Mouse (Mus musculus) cerebellum, postnatal 36 days (tissue): ENCODE results near the gene AF067063.
"Not testable (repeated sequence)": the region's sequence is repeated elsewhere in the genome, so short reads cannot be mapped to it uniquely, and the experiment has no call there.

Source experiments
- DNase-seq, 2 experiments: peaks; one replicate each; pipeline ENCODE4 v3.0.0; 2021 to 2022; ENCODE audit warnings: mixed read lengths in 2 of 2

AF067063 gene

GRCm38 (mm10) chr13:119830116-119830515 lies at the start of gene AF067063:
AF067063 (minus strand) TSS chr13:119830216.
- DNase-seq = not testable (repeated sequence)

DNA sequence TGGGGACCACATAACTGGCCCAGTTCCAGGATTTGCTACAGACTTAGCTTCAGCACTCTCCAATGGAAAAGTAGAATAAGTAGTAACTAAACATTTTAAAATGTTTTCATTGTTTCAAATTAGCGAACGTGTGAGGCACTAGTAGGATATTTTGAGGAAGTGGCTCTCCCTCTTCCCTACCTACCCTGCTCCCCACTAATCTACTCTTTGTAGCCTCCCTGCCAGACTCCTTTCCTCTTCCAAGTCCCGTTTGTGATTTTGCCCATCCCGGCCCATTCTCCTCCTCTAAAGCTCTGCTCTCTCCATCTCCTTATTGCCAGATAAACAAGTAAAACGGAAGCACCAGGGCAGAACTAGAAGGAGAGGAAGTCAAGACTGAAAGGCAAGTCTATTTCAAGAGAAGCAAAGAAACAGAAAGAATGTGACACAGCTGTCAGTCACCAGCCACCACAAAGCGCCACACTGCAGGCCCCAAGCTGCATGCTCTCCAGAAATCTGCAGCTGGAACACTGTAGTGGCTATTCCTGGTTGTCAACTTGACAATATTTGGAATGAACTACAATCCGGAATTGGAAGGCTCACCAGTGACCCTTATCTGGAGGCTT lies 34.5 kb upstream of the AF067063 start:
- DNase-seq = not testable (repeated sequence)

DNA sequence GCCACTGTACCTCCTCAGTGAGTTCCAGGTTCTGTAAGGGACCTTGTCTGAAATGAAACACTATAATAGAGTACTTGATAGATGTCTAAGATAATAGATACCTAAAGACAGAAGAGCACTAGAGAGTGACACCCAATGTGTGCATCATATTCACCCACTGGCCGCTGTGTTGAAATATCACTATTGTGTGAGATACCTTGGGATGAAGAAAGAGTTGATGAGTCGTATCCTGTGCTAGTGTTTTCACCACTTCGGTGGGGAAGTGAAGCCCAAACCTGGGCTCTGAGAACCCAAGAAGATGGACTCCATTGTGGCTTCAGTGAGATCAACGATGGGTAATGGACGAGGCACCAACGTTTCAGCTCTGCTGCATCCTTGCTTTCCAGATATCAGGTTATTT lies 32.4 kb upstream of the AF067063 start:
- DNase-seq = not testable (repeated sequence)

DNA sequence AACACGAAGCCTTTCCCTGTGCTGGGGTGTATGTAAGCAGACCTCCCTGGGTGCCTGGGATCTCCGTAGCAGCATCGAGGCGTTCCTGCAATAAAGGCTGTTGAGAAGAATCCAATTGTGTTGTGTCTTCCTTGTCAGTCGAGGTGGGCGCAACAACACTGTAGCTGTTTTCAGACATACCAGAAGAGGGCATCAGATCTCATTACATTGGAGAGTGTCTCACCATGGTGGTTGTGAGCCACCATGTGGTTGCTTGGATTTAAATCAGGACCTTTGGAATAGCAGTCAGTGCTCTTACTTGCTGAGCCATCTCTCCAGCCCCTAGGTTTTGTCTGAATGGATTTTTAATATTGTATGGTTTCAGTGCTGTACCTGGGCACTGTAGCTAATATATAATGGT lies 10.0 kb upstream of the AF067063 start:
- DNase-seq = not testable (repeated sequence)

DNA sequence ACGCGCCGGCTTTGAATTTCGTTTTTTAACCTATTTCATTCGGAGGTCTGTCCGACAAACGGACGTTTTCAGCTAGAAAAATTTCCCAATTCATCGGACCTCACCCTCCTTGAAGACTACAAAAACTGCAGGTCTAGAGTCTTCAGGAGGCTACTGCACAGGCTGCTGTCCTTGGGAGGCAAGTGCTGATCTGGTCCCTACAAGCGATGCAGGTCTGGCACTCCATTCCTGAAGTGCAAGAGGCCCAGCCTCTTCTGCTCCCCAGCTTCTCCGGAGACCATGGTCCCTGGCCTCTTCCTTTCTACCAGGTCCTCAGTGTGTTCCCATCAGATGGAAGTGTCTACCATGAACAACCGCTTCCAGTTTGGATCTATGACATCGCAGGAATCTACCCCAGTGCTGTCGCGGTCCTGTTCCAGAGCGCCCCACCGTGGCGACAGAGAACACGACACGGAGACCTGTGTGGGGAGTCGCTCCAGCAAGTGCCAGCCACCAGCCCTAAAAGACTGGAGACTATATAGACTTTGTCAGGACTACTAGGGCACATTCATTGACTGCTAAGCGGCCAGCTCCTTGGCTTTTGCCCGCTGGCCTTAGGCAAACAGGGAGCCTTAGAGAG lies 7.8 kb upstream of the AF067063 start:
- DNase-seq = peak; percentile 70

DNA sequence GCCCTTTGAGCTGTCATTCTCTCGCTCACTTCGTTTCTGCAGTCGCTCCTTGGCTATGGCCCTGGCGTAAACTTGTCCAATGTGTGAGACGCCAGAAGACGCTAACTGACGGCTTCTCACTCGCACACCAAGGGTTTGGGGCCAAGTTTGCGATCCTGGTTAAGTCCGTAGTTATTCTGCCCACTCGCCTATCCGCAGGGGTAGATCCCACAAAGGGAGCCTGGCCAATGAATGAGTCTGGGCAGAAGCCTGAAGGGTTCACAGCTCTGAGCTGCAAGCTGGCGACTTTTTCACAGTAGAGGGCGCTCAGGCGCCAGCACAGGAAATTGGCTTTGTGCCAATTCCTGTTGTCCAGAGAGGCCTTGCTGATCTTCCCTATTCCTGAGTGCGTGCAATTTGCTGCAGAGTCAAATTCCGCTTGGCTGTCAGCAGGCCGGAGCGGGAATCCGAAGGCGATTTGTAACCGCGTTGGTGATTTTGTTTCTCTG lies 6.4 kb upstream of the AF067063 start:
- peak; percentile 14 to 38 for DNase-seq

DNA sequence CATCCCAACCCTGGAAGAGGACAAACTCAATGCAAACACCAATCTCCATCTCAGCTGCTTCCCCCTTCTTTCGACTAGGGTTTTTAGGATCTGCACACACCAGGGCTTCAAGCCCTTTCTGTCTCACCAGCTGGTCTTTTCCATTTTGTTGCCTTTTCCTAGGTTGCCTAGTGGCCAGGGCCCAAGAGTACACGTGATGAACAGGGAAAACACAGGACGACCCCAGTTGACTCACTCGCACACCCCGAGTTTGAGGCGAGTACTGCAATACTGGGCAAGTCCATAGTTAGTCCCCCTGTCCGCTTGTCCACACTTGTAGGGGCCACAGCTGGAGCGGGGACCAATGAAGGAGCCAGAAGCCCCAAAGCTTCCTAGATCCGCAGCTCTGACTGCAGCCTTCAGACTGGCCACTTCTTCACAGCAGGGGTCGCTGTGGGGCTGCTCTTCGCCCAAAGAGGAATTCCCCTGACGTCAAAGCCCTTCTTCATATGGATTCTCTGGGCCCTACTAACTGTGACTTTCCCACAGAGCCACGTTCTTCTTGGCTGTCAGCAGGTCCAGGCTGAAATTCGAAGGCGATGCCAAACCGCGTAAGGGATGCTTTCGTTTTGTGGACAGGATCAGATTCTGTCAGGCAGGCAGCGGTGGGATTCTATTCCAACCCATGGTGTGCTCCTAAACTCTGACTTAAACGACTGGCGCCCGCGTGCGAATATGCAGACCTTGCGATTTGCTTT lies 5.5 kb upstream of the AF067063 start, which contains the start of gene D13Ertd608e:
Gene D13Ertd608e (plus strand): TSS at position 687 of the 737 bp plus-strand sequence.
- peak; percentile 19 to 20 for DNase-seq

DNA sequence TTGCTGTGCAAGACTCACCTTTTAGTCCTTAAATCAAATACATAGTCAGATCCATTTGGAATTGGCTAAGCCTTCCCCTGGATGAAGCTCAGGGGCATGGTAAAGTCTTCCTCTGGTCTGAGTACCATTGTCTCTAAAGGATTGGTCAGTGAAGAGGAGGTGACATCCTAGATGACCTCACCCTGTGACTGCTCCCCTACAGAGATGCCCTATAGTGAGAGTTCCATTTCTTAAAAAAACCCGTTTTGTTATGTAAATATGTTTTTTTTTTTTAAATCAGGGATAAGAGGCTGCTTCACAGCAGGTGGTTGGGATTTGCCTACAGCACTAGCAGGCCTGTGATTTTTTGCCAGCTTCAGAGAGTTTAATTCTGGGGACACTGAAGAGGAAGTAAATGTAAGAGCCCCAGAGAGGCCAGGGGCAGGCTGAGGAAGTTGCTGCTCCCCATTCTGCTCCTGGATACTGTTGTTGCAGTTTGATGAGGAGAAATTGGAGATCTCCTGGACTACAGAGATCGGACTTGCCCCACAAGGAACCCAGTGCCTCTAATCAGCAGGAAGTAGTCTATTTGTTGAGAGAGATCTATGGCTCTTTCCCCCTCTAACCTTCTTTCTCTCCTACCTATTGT lies 12.3 kb downstream of the AF067063 start:
- no peak for DNase-seq

DNA sequence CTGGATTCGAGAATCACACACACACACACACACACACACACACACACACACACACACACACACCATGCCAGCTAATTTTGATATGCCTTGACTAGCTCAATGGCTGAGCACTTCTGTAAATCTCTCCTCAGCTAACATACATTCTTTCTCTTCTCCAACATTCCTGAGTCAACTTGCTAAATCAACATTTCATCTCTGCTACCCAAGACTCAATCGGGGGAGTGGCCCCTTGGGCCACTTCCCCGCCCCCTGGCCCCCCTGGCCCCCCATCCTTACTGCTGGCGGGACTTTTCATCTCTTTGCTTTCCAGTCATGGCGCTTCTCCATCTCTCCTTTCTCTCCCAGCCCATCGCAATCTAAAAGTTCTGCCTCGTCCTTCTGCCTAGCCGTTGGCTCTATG lies 13.2 kb downstream of the AF067063 start:
- DNase-seq = no peak

- no peak for DNase-seq
Measured at GRCm38 (mm10) chr13:119810031-119810430, 20.0 kb downstream of the AF067063 start.

DNA sequence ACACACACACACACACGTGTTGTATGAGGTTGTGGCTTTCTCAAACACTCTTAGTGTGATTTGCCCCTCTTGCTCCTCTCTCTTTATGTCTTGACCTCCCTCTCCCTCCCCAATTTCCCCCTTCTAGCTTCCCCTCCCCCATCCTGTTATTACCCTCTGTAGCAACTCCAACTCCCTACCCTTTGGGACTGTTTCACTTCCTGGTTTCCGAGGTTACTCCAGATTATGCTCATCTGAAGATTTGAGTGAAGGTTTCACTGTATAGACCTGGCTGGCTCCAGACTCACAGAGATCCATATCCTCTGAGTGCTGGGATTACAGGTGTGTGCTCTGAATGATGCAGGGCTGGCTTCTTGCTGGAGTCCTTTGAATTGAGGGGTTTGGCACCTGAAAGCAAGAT lies 21.1 kb downstream of the AF067063 start:
- no peak for DNase-seq

DNA sequence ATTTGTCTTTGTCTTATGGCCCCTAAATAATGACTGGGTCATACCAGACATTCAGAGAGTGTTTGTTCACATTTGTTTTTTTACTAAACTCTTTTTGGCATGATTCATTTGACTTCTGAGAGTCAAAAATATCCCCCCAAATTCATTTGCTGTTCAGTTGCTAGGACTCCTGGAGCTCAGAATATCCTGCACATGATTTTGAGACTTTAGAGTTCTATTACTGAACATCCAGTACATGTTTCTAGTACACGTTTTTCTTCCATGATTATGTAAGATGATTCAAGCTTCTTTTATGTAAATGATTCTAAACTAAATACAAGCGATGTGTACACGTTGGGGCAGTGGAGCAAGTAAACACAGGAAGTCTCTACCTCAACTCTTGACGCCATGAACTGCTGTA lies 32.4 kb downstream of the AF067063 start:
- no peak for DNase-seq

GRCm38 (mm10) chr13:119792791-119793404 lies 37.1 kb downstream of the AF067063 start:
- DNase-seq = no peak

- no peak for DNase-seq
Measured at GRCm38 (mm10) chr13:119791580-119792135, 38.4 kb downstream of the AF067063 start.

DNA sequence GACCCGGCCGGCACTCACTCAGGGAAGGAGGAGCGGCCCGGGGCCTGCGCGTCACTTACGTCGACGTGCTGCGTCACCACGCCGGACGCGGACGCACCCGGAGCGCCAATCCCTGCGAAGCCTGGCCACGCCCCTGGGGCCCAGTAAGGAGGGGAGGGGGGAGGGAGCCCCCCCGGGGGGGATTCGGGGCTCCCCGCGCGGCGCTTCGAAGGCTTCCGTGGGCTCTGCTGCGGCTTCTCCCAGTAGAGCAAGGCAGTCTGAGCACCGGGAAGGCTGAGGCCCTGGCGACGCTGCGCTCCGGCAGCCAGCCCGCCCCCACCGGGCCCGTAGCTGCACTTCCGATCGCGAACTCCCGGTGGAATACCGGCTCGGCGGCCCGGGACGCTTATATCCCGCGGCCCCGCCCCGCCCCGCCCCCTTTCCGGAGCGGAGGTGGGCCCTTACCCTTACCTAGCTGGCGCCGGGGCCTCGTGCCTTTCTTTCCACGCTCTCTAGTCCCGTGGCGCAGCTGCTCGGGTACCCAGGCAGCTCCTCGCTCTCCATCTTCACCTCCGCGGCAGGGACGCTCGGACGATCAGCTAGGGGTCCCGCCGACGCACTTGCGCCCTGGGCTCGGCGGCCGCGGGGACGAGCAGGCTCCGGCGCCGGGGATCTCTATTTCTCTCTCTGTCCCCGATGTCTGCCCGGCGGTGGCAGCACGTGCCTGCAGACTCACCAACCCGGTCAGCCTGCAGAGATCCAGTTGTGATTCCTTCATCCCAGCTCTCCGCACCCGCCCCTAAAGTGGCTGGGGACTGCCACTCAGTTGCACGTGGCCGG lies 39.0 kb downstream of the AF067063 start, which contains the start of gene Zfp131:
Gene Zfp131 (minus strand): TSS at position 129 of the 819 bp plus-strand sequence.
- peak; percentile 90 to 95 for DNase-seq

DNA sequence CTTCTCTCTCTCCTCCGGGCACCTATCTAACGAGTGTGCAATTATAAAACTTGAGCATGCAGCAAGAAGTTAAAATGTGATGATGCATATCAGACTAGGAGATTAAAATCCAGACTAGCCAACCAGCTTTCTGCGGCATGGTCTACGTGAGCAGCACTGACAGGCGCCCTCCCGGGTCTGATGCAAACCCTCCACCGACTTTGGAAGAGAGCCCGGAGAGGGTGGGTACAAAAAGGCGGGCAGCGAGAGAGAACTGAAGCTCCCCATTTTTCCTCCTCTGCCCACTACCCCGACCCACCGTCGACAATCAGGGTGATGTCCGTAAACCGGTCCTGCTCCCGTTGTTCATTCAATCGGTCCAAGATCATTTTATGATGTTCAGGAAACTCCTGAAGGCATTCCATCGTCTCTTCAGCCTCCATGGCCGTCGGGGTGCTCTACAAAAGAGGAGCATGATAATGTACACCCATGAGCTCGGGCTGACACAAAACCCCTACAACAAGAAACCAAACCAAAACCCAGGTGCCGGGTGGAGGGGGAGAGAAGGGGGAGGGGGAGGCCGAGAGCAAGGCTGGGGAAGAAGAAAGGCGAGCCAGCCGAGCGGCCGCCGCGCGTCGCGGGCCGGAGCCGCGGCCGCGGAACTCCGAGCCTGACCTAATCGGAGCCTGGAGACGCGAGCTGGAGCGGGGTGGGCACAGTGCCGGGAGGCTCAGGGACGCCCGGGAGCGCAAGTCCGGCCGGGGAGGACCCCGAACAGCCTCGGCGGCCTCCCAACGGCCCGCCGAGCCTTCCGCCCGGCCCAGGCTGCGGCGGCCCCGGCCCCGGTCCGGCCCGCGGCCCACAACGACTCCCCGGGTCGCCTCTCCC lies 39.9 kb downstream of the AF067063 start:
- DNase-seq = peak; percentile 69 to 73

- DNase-seq = no peak
Measured at GRCm38 (mm10) chr13:119783581-119783980, 46.4 kb downstream of the AF067063 start.
